Comparison of ENCODE assay signal across 9 mouse cellular contexts in genomic region chr2:84883530-84883929, GRCm38 (mm10). TPM values are rescaled to one million over a fixed set of nuclear protein-coding genes. Genes with fewer than 3 reads are reported as not detected.
DNase-seq lines count a peak whose midpoint lies in the region; ATAC-seq lines count a peak whose summit lies in the region.
"Had no signal": no experiment of that assay in that cellular context is flagged by ENCODE, and none has a peak within 500 bp of the region (broad histone marks: within the 10 kb centered on the region; RNA-seq: fewer than 3 reads in every experiment).

No protein-coding gene starts in this region.

- H3K36me3 ChIP-seq in kidney, embryonic 14.5 days (ENCODE audit: control insufficient read depth, insufficient read depth, low read length): no peaks in the 10 kb centered on the region
- H3K36me3 ChIP-seq in embryonic facial prominence, embryonic 11.5 days (replicated peaks; ENCODE audit: control insufficient read depth, insufficient read depth, low read depth, low read length): no peaks in the 10 kb centered on the region
- no peaks in the 10 kb centered on the region for H3K36me3 ChIP-seq in forebrain, embryonic 16.5 days (ENCODE audit: control insufficient read depth, insufficient read depth)
- H3K36me3 ChIP-seq in liver, embryonic 15.5 days (replicated peaks): no peaks in the 10 kb centered on the region

- H3K9ac ChIP-seq in kidney, embryonic 14.5 days (ENCODE audit: low read depth, low read length): no peak overlapping the region
- no peak overlapping the region for H3K9ac ChIP-seq in embryonic facial prominence, embryonic 11.5 days (replicated peaks; ENCODE audit: low read length)
- H3K9ac ChIP-seq in forebrain, embryonic 16.5 days (replicated peaks; ENCODE audit: low read depth, low read length): 0 out of 2 replicates have a peak overlapping the region, but pooled peaks have one; percentile 15
- no peak overlapping the region for H3K9ac ChIP-seq in liver, embryonic 15.5 days

- no peaks in the 10 kb centered on the region for H3K9me3 ChIP-seq in kidney, embryonic 14.5 days (ENCODE audit: control insufficient read depth, low read length)
- no peaks in the 10 kb centered on the region for H3K9me3 ChIP-seq in embryonic facial prominence, embryonic 11.5 days (replicated peaks; ENCODE audit: control insufficient read depth, low read length)
- no peaks in the 10 kb centered on the region for H3K9me3 ChIP-seq in forebrain, embryonic 16.5 days (ENCODE audit: control insufficient read depth, low read length)
- H3K9me3 ChIP-seq in liver, embryonic 15.5 days (replicated peaks): no peaks in the 10 kb centered on the region

- no peak overlapping the region for H3K27ac ChIP-seq in kidney, embryonic 14.5 days (ENCODE audit: low read depth, low read length)
- H3K27ac ChIP-seq in embryonic facial prominence, embryonic 11.5 days (replicated peaks; ENCODE audit: low read depth, low read length): no peak overlapping the region
- H3K27ac ChIP-seq in forebrain, embryonic 16.5 days (ENCODE audit: low read length): no peak overlapping the region
- H3K27ac ChIP-seq in liver, embryonic 15.5 days (replicated peaks): no peak overlapping the region
- H3K27ac ChIP-seq: macrophage had no signal

- H3K27me3 ChIP-seq in kidney, embryonic 14.5 days (ENCODE audit: control insufficient read depth, insufficient read depth, low read length): peaks cover 57% of the 10 kb centered on the region
- H3K27me3 ChIP-seq in embryonic facial prominence, embryonic 11.5 days (ENCODE audit: control insufficient read depth, insufficient read depth, low read length): peaks cover 58% of the 10 kb centered on the region
- peaks cover 17% of the 10 kb centered on the region for H3K27me3 ChIP-seq in forebrain, embryonic 16.5 days (replicated peaks; ENCODE audit: control insufficient read depth, insufficient read depth, low read length)
- peaks cover 100% of the 10 kb centered on the region for H3K27me3 ChIP-seq in liver, embryonic 15.5 days

- whole genome bisulfite sequencing in kidney, embryonic 14.5 days: 6% methylated on average over 11 of the region's 11 CpGs
- 4% methylated on average over 11 of the region's 11 CpGs for WGBS in embryonic facial prominence, embryonic 11.5 days
- 9% methylated on average over 11 of the region's 11 CpGs for WGBS in forebrain, embryonic 16.5 days
- 10% methylated on average over 11 of the region's 11 CpGs for WGBS in liver, embryonic 15.5 days (ENCODE audit: insufficient replicate concordance)

- H3K4me1 ChIP-seq in kidney, embryonic 14.5 days (ENCODE audit: control insufficient read depth, insufficient read depth, low read length): peaks cover 26% of the 10 kb centered on the region
- peaks cover 8% of the 10 kb centered on the region for H3K4me1 ChIP-seq in embryonic facial prominence, embryonic 11.5 days (ENCODE audit: control insufficient read depth, insufficient read depth, low read length)
- H3K4me1 ChIP-seq in forebrain, embryonic 16.5 days (replicated peaks; ENCODE audit: control insufficient read depth, insufficient read depth, low read length): peaks cover 35% of the 10 kb centered on the region
- H3K4me1 ChIP-seq in liver, embryonic 15.5 days (replicated peaks): peaks cover 32% of the 10 kb centered on the region

- peak overlapping the region; percentile 5; the same call in 1 of the 2 replicates for H3K4me3 ChIP-seq in kidney, embryonic 14.5 days (ENCODE audit: low read length)
- peak overlapping the region; percentile 3; the same call in 1 of the 2 replicates for H3K4me3 ChIP-seq in embryonic facial prominence, embryonic 11.5 days (ENCODE audit: low read depth, low read length)
- H3K4me3 ChIP-seq in forebrain, embryonic 16.5 days (replicated peaks; ENCODE audit: low read length): peak overlapping the region; percentile 23
- no peak overlapping the region for H3K4me3 ChIP-seq in liver, embryonic 15.5 days (replicated peaks)

- ATAC-seq in kidney, embryonic 14.5 days (ENCODE audit: low FRiP score, low TSS enrichment): no peak
- no peak for ATAC-seq in embryonic facial prominence, embryonic 11.5 days (replicated peaks; ENCODE audit: insufficient number of reproducible peaks, low FRiP score, low TSS enrichment, low read depth)
- ATAC-seq in forebrain, embryonic 16.5 days: no peak
- ATAC-seq in liver, embryonic 15.5 days (ENCODE audit: insufficient read depth): no peak
- ATAC-seq in inflammation-experienced regulatory T-cells, adult 6 months: no peak

- no peak for DNase-seq in kidney, postnatal 4 days
- DNase-seq in embryonic facial prominence, embryonic 11.5 days (ENCODE audit: low spot score): peak; percentile 62
- no peak for DNase-seq in cerebellum, adult 11-12 months
- no peak for DNase-seq in right cerebral cortex, adult 2 months (ENCODE audit: low spot score in 2 of 2)

- peak overlapping the region; percentile 31 for H3K4me2 ChIP-seq in kidney, embryonic 14.5 days (replicated peaks; ENCODE audit: low read depth, low read length)
- H3K4me2 ChIP-seq in embryonic facial prominence, embryonic 11.5 days (ENCODE audit: low read depth, low read length): peak overlapping the region; percentile 40
- peak overlapping the region; percentile 86 for H3K4me2 ChIP-seq in forebrain, embryonic 16.5 days (ENCODE audit: low read length)
- H3K4me2 ChIP-seq in liver, embryonic 15.5 days: peak overlapping the region; percentile 37; the same call in 1 of the 2 replicates

RNA-seq across cellular contexts. Expression of gene Rtn4rl2, which starts 3.0 kb away (rescaled TPM):
- 1.6 and 2.1 TPM in 2 replicates for polyA plus RNA-seq in kidney, embryonic 14.5 days (2014; fragmentation: Nextera tagmentation; extraction: Ambion mirVana)
- polyA plus RNA-seq in embryonic facial prominence, embryonic 11.5 days (2014; fragmentation: Nextera tagmentation; extraction: Ambion mirVana): 2.4 and 3.2 TPM in 2 replicates
- 9.8 and 11.4 TPM in 2 replicates for polyA plus RNA-seq in forebrain, embryonic 16.5 days (2015; fragmentation: Nextera tagmentation; extraction: Ambion mirVana)
- polyA plus RNA-seq in liver, embryonic 15.5 days (2015; fragmentation: Nextera tagmentation; extraction: Ambion mirVana): 0.09 TPM in 2 replicates
- not detected for polyA plus RNA-seq in inflammation-experienced regulatory T-cells, adult 6 months (2017; shearing (Covaris generic))
- polyA plus RNA-seq: macrophage had no signal

RNA-seq across cellular contexts. Expression of gene Slc43a1, which starts 44.9 kb away (rescaled TPM):
- 15.5 and 19.4 TPM in 2 replicates for polyA plus RNA-seq in kidney, embryonic 14.5 days (2014; fragmentation: Nextera tagmentation; extraction: Ambion mirVana)
- polyA plus RNA-seq in embryonic facial prominence, embryonic 11.5 days (2014; fragmentation: Nextera tagmentation; extraction: Ambion mirVana): 23.1 and 28.0 TPM in 2 replicates
- 2.6 and 3.1 TPM in 2 replicates for polyA plus RNA-seq in forebrain, embryonic 16.5 days (2015; fragmentation: Nextera tagmentation; extraction: Ambion mirVana)
- polyA plus RNA-seq in liver, embryonic 15.5 days (2015; fragmentation: Nextera tagmentation; extraction: Ambion mirVana): 190 and 203 TPM in 2 replicates
- polyA plus RNA-seq in inflammation-experienced regulatory T-cells, adult 6 months (2017; shearing (Covaris generic)): 1 to 10 TPM; 1.9 to 9.1 (median 5.9) TPM

RNA-seq across cellular contexts. Expression of gene Slc43a3, which starts 52.8 kb away (rescaled TPM):
- polyA plus RNA-seq in kidney, embryonic 14.5 days (2014; fragmentation: Nextera tagmentation; extraction: Ambion mirVana): 41.1 and 53.7 TPM in 2 replicates
- polyA plus RNA-seq in embryonic facial prominence, embryonic 11.5 days (2014; fragmentation: Nextera tagmentation; extraction: Ambion mirVana): 37.2 and 38.9 TPM in 2 replicates
- polyA plus RNA-seq in forebrain, embryonic 16.5 days (2015; fragmentation: Nextera tagmentation; extraction: Ambion mirVana): 6.6 and 7.2 TPM in 2 replicates
- polyA plus RNA-seq in liver, embryonic 15.5 days (2015; fragmentation: Nextera tagmentation; extraction: Ambion mirVana): 113 and 114 TPM in 2 replicates
- 10 to 100 TPM in 1 of 3 experiments, 1 to 10 TPM in 2; 8.8 to 23.4 (median 9.2) TPM for polyA plus RNA-seq in inflammation-experienced regulatory T-cells, adult 6 months (2017; shearing (Covaris generic))

RNA-seq across cellular contexts. Expression of gene Timm10, which starts 56.7 kb away (rescaled TPM):
- polyA plus RNA-seq in kidney, embryonic 14.5 days (2014; fragmentation: Nextera tagmentation; extraction: Ambion mirVana): 65.3 and 79.4 TPM in 2 replicates
- 45.9 and 50.0 TPM in 2 replicates for polyA plus RNA-seq in embryonic facial prominence, embryonic 11.5 days (2014; fragmentation: Nextera tagmentation; extraction: Ambion mirVana)
- 58.0 and 69.5 TPM in 2 replicates for polyA plus RNA-seq in forebrain, embryonic 16.5 days (2015; fragmentation: Nextera tagmentation; extraction: Ambion mirVana)
- polyA plus RNA-seq in liver, embryonic 15.5 days (2015; fragmentation: Nextera tagmentation; extraction: Ambion mirVana): 33.3 and 37.0 TPM in 2 replicates
- polyA plus RNA-seq in inflammation-experienced regulatory T-cells, adult 6 months (2017; shearing (Covaris generic)): 10 to 100 TPM; 25.4 to 39.8 (median 38.8) TPM

Comparison
In these comparisons a context has a peak if more than half of its experiments do, and no peak if none do; other contexts are left out.
1. H3K4me2 ChIP-seq: peak in every context shown above with its lines; median percentile 86 in forebrain, embryonic 16.5 days; 40 in embryonic facial prominence, embryonic 11.5 days; 37 in liver, embryonic 15.5 days; 31 in kidney, embryonic 14.5 days.